Mouse (Mus musculus): ENCODE measurements around the gene Vsig2. TPM values are rescaled to one million over a fixed set of nuclear protein-coding genes. Genes with fewer than 3 reads are reported as not detected.

The Vsig2 gene
- polyA plus RNA-seq, 1 experiment from 2014 or later, result not detected

- Histone ChIP-seq H3K4me3 (ENCODE audit: low read depth, low read length) (no peak overlapping the region), H3K27me3 (ENCODE audit: control insufficient read depth, insufficient read depth, low read length) (peaks cover 5% of the 10 kb centered on the region), H3K9ac (replicated peaks; ENCODE audit: low read length) (no peak overlapping the region), H3K4me2 (ENCODE audit: low read depth, low read length) (no peak overlapping the region), H3K4me1 (ENCODE audit: control insufficient read depth, insufficient read depth, low read length) (no peaks in the 10 kb centered on the region), H3K36me3 (replicated peaks; ENCODE audit: control insufficient read depth, insufficient read depth, low read depth, low read length) (no peaks in the 10 kb centered on the region), H3K27ac (replicated peaks; ENCODE audit: low read depth, low read length) (no peak overlapping the region), H3K9me3 (replicated peaks; ENCODE audit: control insufficient read depth, low read length) (no peaks in the 10 kb centered on the region)
- 85% methylated on average over 6 of the region's 6 CpGs for WGBS
- ATAC-seq (replicated peaks; ENCODE audit: insufficient number of reproducible peaks, low FRiP score, low TSS enrichment, low read depth) (no peak), DNase-seq (ENCODE audit: low spot score) (no peak)
Measured at GRCm38 (mm10) chr9:37540701-37541575, 1.9 kb downstream of the Vsig2 start.

DNA sequence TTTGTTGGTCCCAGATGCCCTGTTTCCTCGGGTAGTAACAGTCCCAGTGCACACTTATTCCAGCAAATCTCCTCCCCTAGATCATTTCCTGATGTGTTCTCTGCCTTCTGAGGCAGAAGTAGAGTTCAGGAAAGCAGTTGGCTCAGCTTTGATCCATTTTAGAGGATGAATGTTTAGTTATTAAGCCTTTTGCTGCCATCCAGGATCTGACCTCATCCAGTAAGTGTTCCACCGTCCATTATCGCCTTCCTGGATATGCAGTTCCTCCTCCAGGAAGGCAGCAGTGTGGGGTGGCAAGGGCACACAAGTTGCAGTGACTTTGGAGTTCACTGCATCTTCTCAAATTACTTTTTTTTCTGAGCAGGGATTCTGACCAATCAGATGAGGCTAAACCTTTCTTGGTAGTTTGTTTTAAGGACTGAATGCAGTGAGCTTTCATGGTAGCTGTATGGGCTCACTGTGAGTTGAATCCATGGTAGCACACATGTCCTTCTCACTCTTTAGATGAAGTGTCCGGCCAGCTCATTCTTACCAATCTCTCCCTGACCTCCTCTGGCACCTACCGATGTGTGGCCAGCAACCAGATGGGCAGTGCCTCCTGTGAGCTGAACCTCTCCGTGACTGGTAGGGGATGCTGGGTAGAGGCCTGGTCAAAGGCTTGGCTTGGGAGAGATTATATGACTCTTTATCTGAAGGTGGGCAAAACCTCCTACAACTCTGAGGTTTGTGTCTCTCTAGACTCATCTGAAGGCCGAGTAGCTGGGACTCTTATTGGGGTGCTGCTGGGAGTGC is 3.0 kb downstream of the Vsig2 start:
- peaks cover 13% of the 10 kb centered on the region for H3K27me3 ChIP-seq (ENCODE audit: control insufficient read depth, insufficient read depth, low read length)
- H3K9ac ChIP-seq (replicated peaks; ENCODE audit: low read length), result no peak overlapping the region
- ATAC-seq (replicated peaks; ENCODE audit: insufficient number of reproducible peaks, low FRiP score, low TSS enrichment, low read depth) (no peak), DNase-seq (ENCODE audit: low spot score) (no peak)
- no peaks in the 10 kb centered on the region for H3K4me1 ChIP-seq (ENCODE audit: control insufficient read depth, insufficient read depth, low read length)
- no peak overlapping the region for H3K4me2 ChIP-seq (ENCODE audit: low read depth, low read length)
- 73% methylated on average over 7 of the region's 7 CpGs for WGBS
- no peaks in the 10 kb centered on the region for H3K36me3 ChIP-seq (replicated peaks; ENCODE audit: control insufficient read depth, insufficient read depth, low read depth, low read length)
- H3K4me3 ChIP-seq (ENCODE audit: low read depth, low read length), result no peak overlapping the region
- H3K27ac ChIP-seq (replicated peaks; ENCODE audit: low read depth, low read length), result no peak overlapping the region
- H3K9me3 ChIP-seq (replicated peaks; ENCODE audit: control insufficient read depth, low read length), result no peaks in the 10 kb centered on the region

- no peak for ATAC-seq (replicated peaks; ENCODE audit: insufficient number of reproducible peaks, low FRiP score, low TSS enrichment, low read depth)
- H3K9ac ChIP-seq (replicated peaks; ENCODE audit: low read length), result no peak overlapping the region
Measured at GRCm38 (mm10) chr9:37543869-37544440, 4.9 kb downstream of the Vsig2 start.

DNA sequence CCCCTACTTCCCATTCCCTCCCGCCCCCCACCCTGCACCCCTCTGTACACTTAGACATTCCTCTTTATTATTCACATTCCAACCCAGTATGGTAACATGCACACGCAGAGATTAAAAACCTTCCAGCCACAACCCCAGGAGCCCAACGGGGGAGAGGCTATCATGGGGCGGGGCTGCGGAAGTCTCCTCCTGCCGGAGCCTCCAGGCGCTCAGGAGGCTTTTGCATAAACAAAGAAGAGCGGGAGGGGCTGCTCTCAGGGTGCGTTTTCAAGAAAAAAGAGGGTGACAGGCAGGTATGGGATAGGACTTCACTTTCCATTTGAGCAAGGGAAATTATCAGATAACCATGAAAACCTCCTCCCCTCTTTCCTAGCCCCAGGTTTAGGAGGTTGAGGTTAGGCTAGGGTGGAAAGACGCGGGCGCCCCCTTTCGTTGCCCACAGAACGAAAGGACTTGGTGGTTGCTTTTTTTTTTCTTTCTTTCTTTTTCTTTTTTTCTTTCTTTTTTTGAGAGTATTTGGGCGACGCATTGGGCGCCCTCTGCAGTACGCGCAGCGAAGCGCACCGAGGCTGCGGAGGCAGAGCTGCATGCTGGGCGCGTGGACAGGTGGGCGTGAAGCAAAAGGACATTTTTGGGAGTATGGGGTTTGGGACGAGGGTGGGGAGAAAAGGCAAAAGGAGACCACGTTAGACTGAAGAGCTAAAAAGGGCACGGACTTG is 5.6 kb downstream of the Vsig2 start:
- Histone ChIP-seq H3K9me3 (replicated peaks; ENCODE audit: control insufficient read depth, low read length) (no peaks in the 10 kb centered on the region), H3K4me2 (ENCODE audit: low read depth, low read length) (peak overlapping the region; percentile 23), H3K9ac (replicated peaks; ENCODE audit: low read length) (no peak overlapping the region), H3K27ac (replicated peaks; ENCODE audit: low read depth, low read length) (no peak overlapping the region), H3K36me3 (replicated peaks; ENCODE audit: control insufficient read depth, insufficient read depth, low read depth, low read length) (no peaks in the 10 kb centered on the region), H3K4me1 (ENCODE audit: control insufficient read depth, insufficient read depth, low read length) (no peaks in the 10 kb centered on the region), H3K27me3 (ENCODE audit: control insufficient read depth, insufficient read depth, low read length) (peaks cover 15% of the 10 kb centered on the region), H3K4me3 (ENCODE audit: low read depth, low read length) (peak overlapping the region; percentile 19; the same call in 1 of the 2 replicates)
- ATAC-seq (replicated peaks; ENCODE audit: insufficient number of reproducible peaks, low FRiP score, low TSS enrichment, low read depth) (peak; percentile 21; the same call in 1 of the 2 replicates), DNase-seq (ENCODE audit: low spot score) (peak; percentile 79)
- WGBS, result 1% methylated on average over 29 of the region's 29 CpGs

More at GRCm38 (mm10) chr9:37543869-37544440, 4.9 kb downstream of the Vsig2 start:
- Histone ChIP-seq H3K27ac (replicated peaks; ENCODE audit: low read depth, low read length) (no peak overlapping the region), H3K4me3 (ENCODE audit: low read depth, low read length) (no peak overlapping the region), H3K9me3 (replicated peaks; ENCODE audit: control insufficient read depth, low read length) (no peaks in the 10 kb centered on the region), H3K4me1 (ENCODE audit: control insufficient read depth, insufficient read depth, low read length) (no peaks in the 10 kb centered on the region), H3K4me2 (ENCODE audit: low read depth, low read length) (peak overlapping the region; percentile 23; the same call in 1 of the 2 replicates), H3K27me3 (ENCODE audit: control insufficient read depth, insufficient read depth, low read length) (peaks cover 13% of the 10 kb centered on the region), H3K36me3 (replicated peaks; ENCODE audit: control insufficient read depth, insufficient read depth, low read depth, low read length) (no peaks in the 10 kb centered on the region)
- DNase-seq (ENCODE audit: low spot score), result no peak
- WGBS, result 26% methylated on average over 12 of the region's 12 CpGs

DNA sequence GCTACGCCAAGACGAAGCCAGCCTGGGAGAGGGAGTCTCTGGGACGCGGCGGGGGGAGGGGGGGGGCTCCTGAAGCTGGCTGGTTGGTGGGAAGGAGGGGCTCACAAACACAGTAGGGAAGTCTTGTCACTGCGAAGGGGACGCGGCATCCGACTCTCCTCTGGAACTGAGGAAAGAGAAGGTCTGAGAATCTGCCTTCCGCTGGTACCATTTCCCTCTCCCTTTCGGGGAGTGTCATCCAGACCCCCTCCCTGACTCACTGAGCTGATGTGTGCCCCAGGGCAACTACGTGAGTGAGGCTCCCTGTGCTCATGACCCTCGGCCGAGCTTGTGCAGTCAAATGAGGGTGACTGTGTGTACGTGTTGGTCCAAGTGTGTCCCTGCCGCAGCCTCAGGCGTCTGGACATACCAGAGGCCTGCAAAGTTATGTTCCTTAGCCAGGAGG is 6.1 kb downstream of the Vsig2 start:
- H3K9me3 ChIP-seq (replicated peaks; ENCODE audit: control insufficient read depth, low read length), result no peaks in the 10 kb centered on the region
- 2% methylated on average over 17 of the region's 17 CpGs for WGBS
- H3K4me2 ChIP-seq (ENCODE audit: low read depth, low read length), result peak overlapping the region; percentile 23
- DNase-seq (ENCODE audit: low spot score) (no peak), ATAC-seq (replicated peaks; ENCODE audit: insufficient number of reproducible peaks, low FRiP score, low TSS enrichment, low read depth) (0 out of 2 replicates have a peak, but pooled peaks have one; percentile 24)
- no peak overlapping the region for H3K27ac ChIP-seq (replicated peaks; ENCODE audit: low read depth, low read length)
- H3K4me3 ChIP-seq (ENCODE audit: low read depth, low read length), result peak overlapping the region; percentile 19; the same call in 1 of the 2 replicates
- no peaks in the 10 kb centered on the region for H3K36me3 ChIP-seq (replicated peaks; ENCODE audit: control insufficient read depth, insufficient read depth, low read depth, low read length)
- H3K27me3 ChIP-seq (ENCODE audit: control insufficient read depth, insufficient read depth, low read length), result peaks cover 18% of the 10 kb centered on the region
- H3K4me1 ChIP-seq (ENCODE audit: control insufficient read depth, insufficient read depth, low read length), result no peaks in the 10 kb centered on the region
- no peak overlapping the region for H3K9ac ChIP-seq (replicated peaks; ENCODE audit: low read length)

- no peak for ATAC-seq (replicated peaks; ENCODE audit: insufficient number of reproducible peaks, low FRiP score, low TSS enrichment, low read depth)
- no peaks in the 10 kb centered on the region for H3K4me1 ChIP-seq (ENCODE audit: control insufficient read depth, insufficient read depth, low read length)
- no peak for DNase-seq (ENCODE audit: low spot score)
- H3K36me3 ChIP-seq (replicated peaks; ENCODE audit: control insufficient read depth, insufficient read depth, low read depth, low read length), result no peaks in the 10 kb centered on the region
- no peaks in the 10 kb centered on the region for H3K9me3 ChIP-seq (replicated peaks; ENCODE audit: control insufficient read depth, low read length)
- no peak overlapping the region for H3K27ac ChIP-seq (replicated peaks; ENCODE audit: low read depth, low read length)
- 0 out of 2 replicates have a peak overlapping the region, but pooled peaks have one; percentile 33 for H3K9ac ChIP-seq (replicated peaks; ENCODE audit: low read length)
- WGBS, result 7% methylated on average over 27 of the region's 27 CpGs
- no peak overlapping the region for H3K4me3 ChIP-seq (ENCODE audit: low read depth, low read length)
- H3K27me3 ChIP-seq (ENCODE audit: control insufficient read depth, insufficient read depth, low read length), result peaks cover 25% of the 10 kb centered on the region
- no peak overlapping the region for H3K4me2 ChIP-seq (ENCODE audit: low read depth, low read length)
Measured at GRCm38 (mm10) chr9:37545847-37546452, 6.9 kb downstream of the Vsig2 start.

GRCm38 (mm10) chr9:37546889-37547288 is 7.8 kb downstream of the Vsig2 start:
- Histone ChIP-seq H3K36me3 (replicated peaks; ENCODE audit: control insufficient read depth, insufficient read depth, low read depth, low read length) (no peaks in the 10 kb centered on the region), H3K9me3 (replicated peaks; ENCODE audit: control insufficient read depth, low read length) (no peaks in the 10 kb centered on the region), H3K4me3 (ENCODE audit: low read depth, low read length) (no peak overlapping the region), H3K4me2 (ENCODE audit: low read depth, low read length) (no peak overlapping the region), H3K27ac (replicated peaks; ENCODE audit: low read depth, low read length) (no peak overlapping the region), H3K27me3 (ENCODE audit: control insufficient read depth, insufficient read depth, low read length) (peaks cover 33% of the 10 kb centered on the region), H3K4me1 (ENCODE audit: control insufficient read depth, insufficient read depth, low read length) (no peaks in the 10 kb centered on the region), H3K9ac (replicated peaks; ENCODE audit: low read length) (no peak overlapping the region)
- ATAC-seq (replicated peaks; ENCODE audit: insufficient number of reproducible peaks, low FRiP score, low TSS enrichment, low read depth), result no peak
- WGBS, result 67% methylated on average over 1 of the region's 1 CpGs
- DNase-seq (ENCODE audit: low spot score), result no peak
